Mouse (Mus musculus) granulocyte monocyte progenitor cell, adult 5-6 weeks (primary cell): ENCODE results near the gene Sbp. TPM values are rescaled to one million over a fixed set of nuclear protein-coding genes. Genes with fewer than 3 reads are reported as not detected.

Experiments used
- ATAC-seq: replicated peaks from 2 replicates; pipeline ENCODE4 v1.8.0; 2016; ENCODE audit warnings: mild to moderate bottlenecking, moderate TSS enrichment, inconsistent platforms; ENCODE audit not compliant: poor library complexity, severe bottlenecking
- total RNA-seq, 2 experiments: library from RNA; stranded (forward) in 1 of 2; stranded (reverse) in 1 of 2; fragments of 200-712, 200-1000 nt in 1 of 2; fragments of >200 nt in 1 of 2; fragmentation: Nextera tagmentation in 1 of 2; gene quantifications; 2 replicates each; pipeline ENCODE4 v1.2.3; 2014 to 2017

Sbp gene
- total RNA-seq, 2 experiments from 2014 or later, result not detected

DNA sequence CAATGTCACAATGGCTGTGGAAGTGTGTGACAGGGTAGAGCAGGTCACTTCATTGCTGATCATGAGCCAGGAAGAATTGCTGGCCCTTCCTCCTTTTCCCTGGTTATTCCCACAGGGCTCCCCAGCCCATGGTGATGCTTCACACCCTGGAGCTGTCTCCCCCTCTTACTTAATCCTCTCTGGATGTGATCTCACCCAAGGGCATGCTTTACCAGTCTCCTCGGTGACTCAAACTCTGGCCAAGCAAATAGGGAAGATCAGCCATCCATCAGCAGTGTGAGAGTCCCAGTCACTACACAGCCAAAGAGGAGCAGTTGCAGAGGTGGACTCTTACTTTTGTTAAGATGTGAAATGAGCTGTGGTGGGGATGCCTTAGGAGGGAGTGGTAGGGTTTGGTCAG lies 43.5 kb downstream of the Sbp start:
- no peak for ATAC-seq

DNA sequence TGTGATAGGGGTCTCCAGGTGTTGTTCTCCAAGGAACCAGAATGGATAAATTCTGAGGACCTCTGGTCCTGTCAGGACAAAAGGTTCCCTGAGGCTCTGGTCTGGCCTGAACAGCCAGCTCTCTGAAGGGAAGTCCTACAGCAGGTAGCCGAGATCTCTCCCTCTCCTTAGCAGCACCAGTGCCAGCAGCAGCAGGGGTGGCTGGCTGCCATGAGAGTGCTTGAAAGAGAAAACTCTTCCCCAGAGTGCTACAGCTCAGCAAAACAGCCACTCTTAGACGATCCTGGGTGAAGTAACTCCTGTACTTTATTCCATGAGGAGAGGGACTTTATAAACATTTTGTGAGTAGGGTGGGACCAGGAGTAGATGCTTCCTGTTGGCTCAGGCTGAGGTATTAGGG lies 48.3 kb downstream of the Sbp start:
- ATAC-seq, result no peak

DNA sequence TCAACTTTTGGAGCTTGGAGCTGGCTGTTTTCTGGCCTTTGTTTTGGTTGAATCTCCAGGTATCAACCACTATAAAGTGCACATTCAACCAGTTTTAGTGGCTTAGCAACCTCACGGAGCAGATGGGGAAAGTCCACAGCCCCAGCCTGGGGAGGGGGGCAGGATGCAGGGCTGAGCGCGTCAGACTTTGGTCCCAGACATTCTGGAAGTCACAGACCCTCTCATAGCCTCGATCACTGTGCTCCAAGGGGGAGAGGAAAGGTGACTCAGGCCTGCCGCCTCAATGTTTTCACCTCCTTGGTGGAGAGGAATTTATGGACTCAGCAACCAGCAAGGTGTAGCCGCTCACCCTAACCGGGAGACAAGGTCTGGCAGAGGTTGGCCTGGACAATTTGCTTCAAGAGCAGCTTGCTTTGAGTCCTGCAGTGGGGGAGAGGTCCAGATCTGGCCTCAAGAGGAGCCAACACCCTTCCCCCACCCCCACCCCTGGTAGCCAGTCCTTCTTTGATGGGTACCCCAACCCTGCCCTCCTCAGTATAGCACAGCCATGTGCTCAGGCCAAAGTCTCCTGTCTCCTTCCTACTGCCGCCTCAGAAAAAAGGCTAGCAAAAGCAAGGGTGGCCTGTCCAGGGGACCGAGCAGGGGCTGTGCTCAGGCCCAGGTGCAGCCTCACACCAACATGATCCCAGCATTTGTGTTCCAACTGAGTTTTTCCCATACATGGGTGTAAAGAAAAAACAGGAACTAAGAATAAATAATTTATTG lies 51.5 kb downstream of the Sbp start:
- ATAC-seq, result peak; percentile 23; the same call in 1 of the 2 replicates

DNA sequence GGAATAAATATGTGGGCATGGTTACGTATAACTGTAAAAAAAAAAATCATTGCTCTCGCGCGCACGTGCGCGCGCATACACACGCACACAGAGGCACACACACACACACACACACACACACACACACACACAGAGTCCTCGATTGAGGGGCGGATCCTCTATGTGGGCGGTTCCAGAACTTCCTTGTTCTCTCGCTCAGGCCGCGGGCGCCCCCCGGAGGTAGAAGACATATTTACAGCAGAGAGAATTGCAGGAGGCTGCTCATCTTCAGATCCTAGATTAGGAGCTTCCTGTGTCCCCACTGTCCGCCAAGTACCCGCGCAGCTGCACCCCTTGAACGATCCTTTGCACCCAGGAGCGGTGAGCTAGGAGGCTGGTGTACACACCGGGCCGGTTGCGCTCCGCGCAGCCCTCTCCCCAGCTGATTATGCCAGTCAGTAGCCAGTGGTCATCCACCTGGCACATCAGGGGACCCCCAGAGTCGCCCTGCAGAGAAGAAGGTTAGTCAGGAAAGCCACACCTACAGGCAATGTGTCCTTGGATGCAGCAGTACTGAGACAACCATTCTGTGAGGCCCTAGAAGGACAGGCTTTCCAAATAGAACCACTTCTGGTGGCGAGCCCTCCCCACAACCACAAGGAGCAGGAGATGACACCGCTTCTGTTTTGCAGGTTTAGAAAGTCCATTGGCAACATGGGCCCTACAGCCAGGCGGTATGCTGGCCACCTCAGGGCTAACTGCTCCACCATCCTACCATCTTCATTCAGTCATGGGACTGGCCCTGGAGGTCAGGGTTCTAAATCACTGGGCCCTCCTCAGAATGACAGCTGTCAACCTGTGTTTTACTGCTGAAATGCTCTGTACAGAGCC lies 52.3 kb downstream of the Sbp start:
- ATAC-seq, result peak; percentile 90

DNA sequence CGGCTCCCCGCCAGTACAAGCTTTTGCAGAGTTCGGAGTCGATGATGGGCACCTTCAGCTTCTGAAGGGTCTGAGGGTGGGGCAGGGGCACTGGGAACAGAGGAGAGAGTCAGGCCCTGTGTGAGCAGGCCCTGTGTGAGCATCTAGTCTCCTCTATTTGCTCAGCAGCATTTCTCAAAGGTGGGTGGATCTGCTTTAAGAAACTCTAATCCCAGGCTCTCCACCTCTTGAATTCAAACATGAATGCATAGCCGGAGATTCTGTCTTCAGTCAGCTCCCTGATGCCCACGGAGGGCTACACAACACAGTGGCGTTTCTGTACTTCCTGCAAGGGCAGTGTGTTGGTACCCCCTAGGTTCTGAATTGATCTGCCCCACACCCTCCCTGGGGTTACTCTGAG lies 53.2 kb downstream of the Sbp start:
- ATAC-seq, result no peak

Other genes with a start within 250 kb of the Sbp start
- gene 1520401A03Rik, start 218.9 kb upstream of the Sbp start, total RNA-seq (2014; fragmentation: Nextera tagmentation), result not detected in 2 replicates
- gene 1520401A03Rik, start 218.9 kb upstream of the Sbp start, total RNA-seq (2017), result not detected in 2 replicates
- 63.7 and 86.7 TPM in 2 replicates for gene Pkmyt1, start 215.3 kb upstream of the Sbp start, total RNA-seq (2014; fragmentation: Nextera tagmentation)
- gene Pkmyt1, start 215.3 kb upstream of the Sbp start, total RNA-seq (2017), result 22.0 and 24.3 TPM in 2 replicates
- gene Paqr4, start 200.8 kb upstream of the Sbp start, total RNA-seq (2014; fragmentation: Nextera tagmentation), result 0.69 and 2.4 TPM in 2 replicates
- gene Paqr4, start 200.8 kb upstream of the Sbp start, total RNA-seq (2017), result 2.2 and 2.5 TPM in 2 replicates
- gene Kremen2, start 195.8 kb upstream of the Sbp start, total RNA-seq (2014; fragmentation: Nextera tagmentation), result not detected in 2 replicates
- not detected in 2 replicates for gene Kremen2, start 195.8 kb upstream of the Sbp start, total RNA-seq (2017)
- gene Flywch1, start 170.1 kb upstream of the Sbp start, total RNA-seq (2014; fragmentation: Nextera tagmentation), result 10.3 and 17.5 TPM in 2 replicates
- 15.2 and 22.4 TPM in 2 replicates for gene Flywch1, start 170.1 kb upstream of the Sbp start, total RNA-seq (2017)
- 0.80 and 7.2 TPM in 2 replicates for gene Flywch2, start 155.6 kb upstream of the Sbp start, total RNA-seq (2014; fragmentation: Nextera tagmentation)
- 0.30 TPM in 1 of 2 replicates, not detected in the other for gene Flywch2, start 155.6 kb upstream of the Sbp start, total RNA-seq (2017)
- 563 and 623 TPM in 2 replicates for gene Srrm2, start 151.1 kb upstream of the Sbp start, total RNA-seq (2014; fragmentation: Nextera tagmentation)
- 126 TPM in 2 replicates for gene Srrm2, start 151.1 kb upstream of the Sbp start, total RNA-seq (2017)
- 318 and 455 TPM in 2 replicates for gene Elob, start 112.5 kb upstream of the Sbp start, total RNA-seq (2014; fragmentation: Nextera tagmentation)
- gene Elob, start 112.5 kb upstream of the Sbp start, total RNA-seq (2017), result 124 and 129 TPM in 2 replicates
- gene Prss33, start 105.6 kb upstream of the Sbp start, total RNA-seq (2014; fragmentation: Nextera tagmentation), result not detected in 2 replicates
- not detected in 2 replicates for gene Prss33, start 105.6 kb upstream of the Sbp start, total RNA-seq (2017)
- not detected in 2 replicates for gene Prss32, start 97.8 kb upstream of the Sbp start, total RNA-seq (2014; fragmentation: Nextera tagmentation)
- gene Prss32, start 97.8 kb upstream of the Sbp start, total RNA-seq (2017), result not detected in 2 replicates
- gene Prss41, start 97.5 kb upstream of the Sbp start, total RNA-seq (2014; fragmentation: Nextera tagmentation), result not detected in 2 replicates
- gene Prss41, start 97.5 kb upstream of the Sbp start, total RNA-seq (2017), result not detected in 2 replicates
- gene Prss21, start 73.6 kb upstream of the Sbp start, total RNA-seq (2014; fragmentation: Nextera tagmentation), result not detected in 2 replicates
- not detected in 2 replicates for gene Prss21, start 73.6 kb upstream of the Sbp start, total RNA-seq (2017)
- not detected in 2 replicates for gene Dcpp1, start 60.8 kb upstream of the Sbp start, total RNA-seq (2014; fragmentation: Nextera tagmentation)
- gene Dcpp1, start 60.8 kb upstream of the Sbp start, total RNA-seq (2017), result not detected in 2 replicates
- not detected in 2 replicates for gene Dcpp2, start 60.8 kb upstream of the Sbp start, total RNA-seq (2014; fragmentation: Nextera tagmentation)
- not detected in 2 replicates for gene Dcpp2, start 60.8 kb upstream of the Sbp start, total RNA-seq (2017)
- gene Dcpp3, start 24.2 kb upstream of the Sbp start, total RNA-seq (2014; fragmentation: Nextera tagmentation), result not detected in 2 replicates
- gene Dcpp3, start 24.2 kb upstream of the Sbp start, total RNA-seq (2017), result not detected in 2 replicates
- not detected in 2 replicates for gene Sbpl, start 13.6 kb downstream of the Sbp start, total RNA-seq (2014; fragmentation: Nextera tagmentation)
- not detected in 2 replicates for gene Sbpl, start 13.6 kb downstream of the Sbp start, total RNA-seq (2017)
- gene Prss30, start 38.9 kb downstream of the Sbp start, total RNA-seq (2014; fragmentation: Nextera tagmentation), result not detected in 2 replicates
- gene Prss30, start 38.9 kb downstream of the Sbp start, total RNA-seq (2017), result not detected in 2 replicates
- not detected in 2 replicates for gene Prss22, start 56.4 kb downstream of the Sbp start, total RNA-seq (2014; fragmentation: Nextera tagmentation)
- gene Prss22, start 56.4 kb downstream of the Sbp start, total RNA-seq (2017), result not detected in 2 replicates
- not detected in 2 replicates for gene Prss27, start 96.5 kb downstream of the Sbp start, total RNA-seq (2014; fragmentation: Nextera tagmentation)
- not detected in 2 replicates for gene Prss27, start 96.5 kb downstream of the Sbp start, total RNA-seq (2017)
- gene Kctd5, start 131.8 kb downstream of the Sbp start, total RNA-seq (2014; fragmentation: Nextera tagmentation), result 13.5 and 19.1 TPM in 2 replicates
- 19.7 and 20.1 TPM in 2 replicates for gene Kctd5, start 131.8 kb downstream of the Sbp start, total RNA-seq (2017)
- 32.4 and 33.0 TPM in 2 replicates for gene Pdpk1, start 209.3 kb downstream of the Sbp start, total RNA-seq (2014; fragmentation: Nextera tagmentation)
- 34.7 and 39.4 TPM in 2 replicates for gene Pdpk1, start 209.3 kb downstream of the Sbp start, total RNA-seq (2017)
- 60.4 and 63.2 TPM in 2 replicates for gene Amdhd2, start 222.1 kb downstream of the Sbp start, total RNA-seq (2014; fragmentation: Nextera tagmentation)
- gene Amdhd2, start 222.1 kb downstream of the Sbp start, total RNA-seq (2017), result 54.4 and 66.4 TPM in 2 replicates
- 422 and 477 TPM in 2 replicates for gene Atp6v0c, start 228.0 kb downstream of the Sbp start, total RNA-seq (2014; fragmentation: Nextera tagmentation)
- gene Atp6v0c, start 228.0 kb downstream of the Sbp start, total RNA-seq (2017), result 134 and 143 TPM in 2 replicates